16 mouse cellular contexts compared by ENCODE assay signal in genomic region chr1:164087872-164088271, GRCm38 (mm10). TPM values are rescaled to one million over a fixed set of nuclear protein-coding genes. Genes with fewer than 3 reads are reported as not detected.
"Had no signal": no experiment of that assay in that cellular context is flagged by ENCODE, and none has a peak within 500 bp of the region (broad histone marks: within the 10 kb centered on the region; RNA-seq: fewer than 3 reads in every experiment).

No protein-coding gene starts in this region.

- H3K36me3 ChIP-seq: limb, embryonic 12.5 days; midbrain, embryonic 10.5 days; neural tube, embryonic 12.5 days had no signal

- H3K4me1 ChIP-seq: limb, embryonic 12.5 days; midbrain, embryonic 10.5 days; neural tube, embryonic 12.5 days had no signal

- H3K27me3 ChIP-seq: limb, embryonic 12.5 days; neural tube, embryonic 12.5 days had no signal

- H3K4me3 ChIP-seq: limb, embryonic 12.5 days; midbrain, embryonic 10.5 days; neural tube, embryonic 12.5 days had no signal

- H3K9me3 ChIP-seq: limb, embryonic 12.5 days; midbrain, embryonic 10.5 days; neural tube, embryonic 12.5 days had no signal

- DNase-seq: kidney, adult 8-10 months; kidney, postnatal 25 days; lung, adult 2 months; lung, postnatal 14 days; midbrain, embryonic 14.5 days; retina, postnatal 1 day; right cerebral cortex, postnatal 4 days; thymus, postnatal 4 days had no signal

- H3K4me2 ChIP-seq: limb, embryonic 12.5 days; neural tube, embryonic 12.5 days had no signal

- ATAC-seq: inflammation-experienced regulatory T-cells, adult 6 months; intestine, postnatal 0 days had no signal

- H3K27ac ChIP-seq: limb, embryonic 12.5 days; midbrain, embryonic 10.5 days; neural tube, embryonic 12.5 days; stomach, postnatal 0 days had no signal

- H3K9ac ChIP-seq: limb, embryonic 12.5 days; neural tube, embryonic 12.5 days had no signal

RNA-seq across cellular contexts. Expression of gene Sell, which starts 26.1 kb away (rescaled TPM):
- total RNA-seq: left cerebral cortex, postnatal 36 days had no signal
- polyA plus RNA-seq: limb, embryonic 12.5 days; midbrain, embryonic 10.5 days had no signal

RNA-seq across cellular contexts. Expression of gene Selp, which starts 27.2 kb away (rescaled TPM):
- total RNA-seq: left cerebral cortex, postnatal 36 days had no signal
- polyA plus RNA-seq: limb, embryonic 12.5 days; midbrain, embryonic 10.5 days; midbrain, embryonic 14.5 days; neural tube, embryonic 12.5 days had no signal

RNA-seq across cellular contexts. Expression of gene Sele, which starts 39.8 kb away (rescaled TPM):
- total RNA-seq: liver, adult 2 months had no signal
- polyA plus RNA-seq: midbrain, embryonic 10.5 days; midbrain, embryonic 14.5 days; neural tube, embryonic 12.5 days had no signal
